Mouse (Mus musculus) limb, embryonic 10.5 days (tissue): ENCODE measurements around the gene Cep112. TPM values are rescaled to one million over a fixed set of nuclear protein-coding genes. Genes with fewer than 3 reads are reported as not detected.
A peak's percentile ranks its signal among the peaks of the same experiment; 100 is the strongest.

Source experiments
- DNase-seq: peaks from one replicate; pipeline ENCODE4 v3.0.0-alpha.2; 2017; ENCODE audit warnings: low spot score
- H3K27ac ChIP-seq: fragments of 300-500 bp; sonication (generic); 2 replicates; pipeline ENCODE4 v1.5.1; 2016; ENCODE audit warnings: mild to moderate bottlenecking
- H3K27me3 ChIP-seq: fragments of 300-500 bp; sonication (generic); 2 replicates; pipeline ENCODE4 v1.6.1; 2016; ENCODE audit warnings: low read depth, mild to moderate bottlenecking; ENCODE audit not compliant: poor library complexity, severe bottlenecking
- H3K36me3 ChIP-seq: fragments of 300-500 bp; sonication (generic); 2 replicates; pipeline ENCODE4 v1.6.1; 2016; ENCODE audit warnings: mild to moderate bottlenecking, moderate library complexity
- H3K4me1 ChIP-seq: fragments of 300-500 bp; sonication (generic); 2 replicates; pipeline ENCODE4 v1.6.1; 2016
- H3K4me3 ChIP-seq: fragments of 300-500 bp; sonication (generic); 2 replicates; pipeline ENCODE4 v1.5.1; 2016; ENCODE audit warnings: mild to moderate bottlenecking, moderate library complexity
- H3K9me3 ChIP-seq: fragments of 300-500 bp; sonication (generic); replicated peaks from 2 replicates; pipeline ENCODE4 v1.6.1; 2016; ENCODE audit warnings: mild to moderate bottlenecking
- WGBS: fragments of 180-500 bp; shearing (Covaris S2); methylation state at CpG from one replicate; pipeline ENCODE4 v1.1.7; 2016; 5-methylcytosine and 5-hydroxymethylcytosine counted together
- polyA plus RNA-seq: library from polyadenylated mRNA; unstranded; fragments of >200 nt; fragmentation: Nextera tagmentation; extraction: Ambion mirVana; gene quantifications from 2 replicates; pipeline ENCODE4 v1.2.1, GENCODE M21; 2016

Gene Cep112
- polyA plus RNA-seq, 1 experiment from 2014 or later, result 12.3 TPM

DNA sequence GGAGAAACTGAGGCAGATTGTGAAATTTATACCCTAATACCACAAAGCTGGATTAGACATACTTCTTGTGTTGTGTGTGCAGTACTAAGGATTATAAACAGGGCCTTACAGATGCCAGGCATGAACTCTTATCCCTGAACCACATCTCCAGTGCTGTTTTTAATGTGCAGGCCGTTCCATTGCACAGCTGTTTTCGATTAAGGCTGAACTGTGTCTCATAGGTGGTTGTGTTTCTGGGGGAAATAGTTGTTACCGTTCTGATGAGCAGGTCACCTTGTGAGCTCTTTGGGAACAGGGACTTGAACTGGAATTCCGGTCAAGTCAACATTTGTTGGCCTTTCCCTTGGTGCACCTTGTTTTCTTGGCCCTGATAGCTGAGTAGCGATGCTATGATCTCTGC is 456.7 kb downstream of the Cep112 start:
- peaks cover 28% of the 10 kb centered on the region for H3K4me1 ChIP-seq
- H3K9me3 ChIP-seq, result no peaks in the 10 kb centered on the region
- H3K36me3 ChIP-seq, result no peaks in the 10 kb centered on the region
- DNase-seq, result peak; percentile 53
- no peaks in the 10 kb centered on the region for H3K27me3 ChIP-seq
- H3K27ac ChIP-seq, result peak overlapping the region; percentile 76
- 52% methylated on average over 5 of the region's 5 CpGs for WGBS
- H3K4me3 ChIP-seq, result no peak overlapping the region

DNA sequence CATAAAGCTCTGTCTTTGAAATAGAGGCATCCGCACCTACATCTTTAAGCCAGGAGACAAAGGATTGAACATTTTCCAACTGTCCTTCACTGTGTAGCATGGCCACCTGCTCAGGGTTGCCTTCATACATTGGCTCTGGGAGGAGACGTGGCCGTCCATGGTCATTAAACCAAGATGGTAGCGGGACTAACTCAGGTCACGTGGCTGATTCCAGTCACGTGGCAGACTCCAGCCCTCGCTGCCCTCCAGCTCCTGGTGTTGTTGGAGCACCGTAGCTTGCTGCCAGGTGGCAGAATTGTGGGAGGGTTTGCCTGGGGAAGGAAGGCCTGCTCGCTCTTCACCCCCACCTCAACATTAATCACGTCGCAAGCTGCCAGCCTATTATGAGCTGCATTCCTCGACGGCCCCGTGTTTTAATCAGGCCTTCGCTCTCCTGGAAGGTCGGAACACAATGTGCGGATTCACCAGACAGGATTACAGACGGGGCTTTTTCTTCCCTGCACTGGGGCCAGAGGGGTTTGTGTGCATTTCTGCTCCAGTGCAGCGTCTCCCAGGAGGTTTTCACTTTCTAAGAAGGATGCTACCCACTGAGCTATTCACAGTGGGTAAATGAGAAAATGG is 460.4 kb downstream of the Cep112 start:
- DNase-seq, result no peak
- 65% methylated on average over 19 of the region's 19 CpGs for WGBS

DNA sequence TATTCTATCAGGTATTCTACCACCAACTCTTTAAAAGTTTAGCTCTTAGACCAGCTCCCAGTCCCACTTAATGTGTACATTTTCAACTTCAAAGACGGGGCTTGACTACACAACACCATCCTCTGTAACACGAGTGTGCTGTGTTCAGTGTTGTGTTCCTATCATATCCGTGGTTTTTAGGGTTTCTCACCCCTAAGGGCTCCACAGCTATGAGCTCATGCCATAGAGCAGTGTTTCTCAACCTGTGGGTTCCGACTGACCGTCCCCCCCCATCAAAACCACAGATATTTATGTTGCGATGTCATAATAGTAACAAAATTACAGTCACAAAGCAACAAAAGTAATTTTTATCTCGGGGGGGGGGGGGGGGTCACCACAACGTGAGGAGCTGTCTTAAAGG is 461.1 kb downstream of the Cep112 start:
- Histone ChIP-seq H3K9me3 (no peaks in the 10 kb centered on the region), H3K4me3 (no peak overlapping the region), H3K27me3 (no peaks in the 10 kb centered on the region), H3K36me3 (no peaks in the 10 kb centered on the region), H3K4me1 (peaks cover 38% of the 10 kb centered on the region), H3K27ac (no peak overlapping the region)
- DNase-seq, result no peak
- 88% methylated on average over 8 of the region's 8 CpGs for WGBS

More for the DNA sequence above, 460.4 kb downstream of the Cep112 start:
- no peaks in the 10 kb centered on the region for H3K27me3 ChIP-seq
- H3K9me3 ChIP-seq, result no peaks in the 10 kb centered on the region
- peaks cover 37% of the 10 kb centered on the region for H3K4me1 ChIP-seq
- no peak overlapping the region for H3K4me3 ChIP-seq
- no peaks in the 10 kb centered on the region for H3K36me3 ChIP-seq
- H3K27ac ChIP-seq, result 0 out of 2 replicates have a peak overlapping the region, but pooled peaks have one; percentile 12

DNA sequence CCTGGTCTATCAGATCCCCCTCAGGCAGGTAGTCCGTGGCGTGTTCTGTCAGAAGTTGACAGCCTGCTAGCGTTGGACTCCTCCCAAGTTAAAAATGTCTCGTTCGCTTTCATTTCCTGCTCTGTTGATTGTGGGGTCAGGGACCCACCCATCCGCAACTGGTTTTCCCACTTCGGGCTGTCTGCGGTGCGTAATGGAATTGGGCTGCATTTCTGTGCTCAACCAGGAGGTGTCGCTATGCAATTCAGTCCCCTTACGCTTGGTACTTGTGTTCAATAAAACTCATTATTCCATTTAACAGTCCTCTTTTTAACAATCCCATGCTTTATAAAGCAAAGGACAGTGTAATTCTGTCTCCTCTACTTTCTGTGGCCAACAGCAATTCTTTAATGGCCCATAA is 464.1 kb downstream of the Cep112 start:
- 55% methylated on average over 11 of the region's 11 CpGs for WGBS
- no peak overlapping the region for H3K4me3 ChIP-seq
- H3K27me3 ChIP-seq, result no peaks in the 10 kb centered on the region
- no peak for DNase-seq
- no peaks in the 10 kb centered on the region for H3K36me3 ChIP-seq
- H3K27ac ChIP-seq, result no peak overlapping the region
- H3K9me3 ChIP-seq, result no peaks in the 10 kb centered on the region
- H3K4me1 ChIP-seq, result peaks cover 54% of the 10 kb centered on the region

DNA sequence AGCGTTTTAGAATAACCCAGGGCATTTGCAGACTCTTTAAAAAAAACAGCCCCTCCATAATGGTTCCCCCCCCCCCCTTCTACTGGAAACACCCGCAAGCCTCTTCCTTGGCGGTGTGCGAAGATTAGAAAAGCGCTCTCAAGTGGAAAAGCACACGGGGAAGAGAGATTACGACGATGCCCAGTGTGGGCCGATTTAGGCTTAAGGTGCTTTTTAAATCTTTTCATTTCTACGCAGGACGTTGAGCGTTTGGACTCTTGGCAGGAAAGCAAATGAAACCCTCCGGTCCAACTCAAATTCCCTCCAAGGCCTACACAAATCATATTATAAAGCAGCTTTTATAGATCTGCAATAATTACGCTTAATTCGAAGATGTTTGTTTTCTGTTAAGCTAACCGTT is 465.6 kb downstream of the Cep112 start:
- H3K4me1 ChIP-seq, result peaks cover 58% of the 10 kb centered on the region
- no peaks in the 10 kb centered on the region for H3K27me3 ChIP-seq
- H3K4me3 ChIP-seq, result peak overlapping the region; percentile 47
- WGBS, result 20% methylated on average over 16 of the region's 16 CpGs
- no peaks in the 10 kb centered on the region for H3K9me3 ChIP-seq
- DNase-seq, result no peak
- no peaks in the 10 kb centered on the region for H3K36me3 ChIP-seq
- H3K27ac ChIP-seq, result peak overlapping the region; percentile 89

DNA sequence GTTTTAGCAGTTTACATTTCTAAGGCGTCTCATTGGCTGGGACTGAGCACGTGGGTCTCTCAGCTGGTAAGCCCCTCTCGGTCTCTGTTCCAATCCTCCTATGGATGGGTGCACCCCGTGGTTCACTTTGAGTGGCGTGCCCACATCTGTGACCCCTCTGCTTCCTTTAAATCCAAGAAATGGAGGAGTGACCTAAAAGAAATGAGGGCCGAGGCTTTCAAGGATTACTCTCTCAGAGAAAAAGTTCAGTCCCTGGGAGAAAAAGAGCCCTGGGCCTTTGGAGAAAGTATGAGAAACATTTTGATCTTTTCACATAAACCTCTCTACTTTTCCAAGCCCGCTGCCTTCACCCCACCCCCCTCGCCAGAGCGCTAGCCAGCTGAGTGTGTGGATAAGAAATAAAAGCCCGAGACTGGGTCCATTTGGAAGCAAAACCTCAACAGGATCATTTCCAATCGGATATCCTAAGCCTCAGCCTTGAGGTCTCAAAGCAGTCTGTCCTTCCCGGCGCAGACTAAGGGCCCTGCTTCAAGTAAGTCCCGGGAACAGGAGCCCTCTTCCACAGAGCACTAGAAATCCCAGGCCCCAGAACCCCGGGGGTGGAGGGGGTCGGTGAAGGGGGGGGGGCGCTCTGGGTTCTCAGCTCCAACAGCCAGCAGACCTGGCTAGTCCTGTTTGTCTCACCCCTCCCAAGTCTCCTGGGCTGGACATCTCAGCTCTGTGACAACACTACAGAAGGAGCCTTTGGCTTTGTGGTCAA is 466.3 kb downstream of the Cep112 start:
- 2% methylated on average over 17 of the region's 17 CpGs for WGBS
- Histone ChIP-seq H3K27ac (peak overlapping the region; percentile 89), H3K36me3 (no peaks in the 10 kb centered on the region), H3K4me1 (peaks cover 56% of the 10 kb centered on the region), H3K27me3 (no peaks in the 10 kb centered on the region), H3K4me3 (peak overlapping the region; percentile 47), H3K9me3 (no peaks in the 10 kb centered on the region)
- peak; percentile 85 for DNase-seq

DNA sequence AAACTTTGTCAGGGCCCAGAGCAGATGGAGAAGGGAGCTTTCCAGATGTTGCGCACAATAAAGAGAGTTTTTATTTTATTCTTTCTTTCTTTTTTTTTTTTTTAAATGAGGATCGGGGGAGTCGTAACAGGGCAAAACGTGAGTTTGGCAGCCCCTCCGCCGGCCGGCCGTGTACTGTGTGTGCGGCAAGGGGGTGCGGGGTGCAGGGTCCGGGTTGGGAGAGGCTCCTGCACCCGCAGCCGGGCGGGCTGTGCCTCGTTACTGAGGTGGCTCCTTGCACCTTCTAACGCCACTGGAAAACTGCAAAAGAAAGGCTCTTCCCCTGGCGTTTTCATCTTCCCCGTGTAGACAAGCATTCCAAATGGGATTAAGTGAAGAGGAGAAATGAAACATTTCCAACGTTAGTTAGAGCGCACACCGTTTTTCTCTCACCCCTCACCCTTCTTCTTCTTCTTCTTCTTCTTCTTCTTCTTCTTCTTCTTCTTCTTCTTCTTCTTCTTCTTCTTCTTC is 466.9 kb downstream of the Cep112 start:
- Histone ChIP-seq H3K27me3 (no peaks in the 10 kb centered on the region), H3K9me3 (no peaks in the 10 kb centered on the region), H3K4me3 (peak overlapping the region; percentile 47), H3K27ac (peak overlapping the region; percentile 89), H3K36me3 (no peaks in the 10 kb centered on the region), H3K4me1 (peaks cover 56% of the 10 kb centered on the region)
- 2% methylated on average over 21 of the region's 21 CpGs for WGBS
- peak; percentile 53 for DNase-seq

DNA sequence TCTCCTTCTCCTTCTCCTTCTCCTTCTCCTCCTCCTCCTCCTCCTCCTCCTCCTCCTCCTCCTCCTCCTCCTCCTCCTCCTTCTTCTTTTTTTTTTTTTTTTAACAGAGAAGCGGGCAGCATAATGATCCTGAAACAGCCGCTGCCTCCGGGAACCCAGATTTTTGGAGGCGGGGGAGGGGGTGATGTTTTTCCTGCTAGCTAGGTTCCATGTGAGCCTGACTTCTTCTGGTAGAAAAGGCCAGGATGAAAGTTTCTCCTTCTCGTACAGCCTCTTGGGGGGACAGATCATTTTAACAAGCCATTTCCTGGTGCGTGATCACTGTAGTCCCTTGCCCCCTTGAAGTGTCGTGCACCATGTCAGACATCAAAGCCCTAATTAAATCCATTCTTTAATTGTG is 467.4 kb downstream of the Cep112 start:
- Histone ChIP-seq H3K27ac (peak overlapping the region; percentile 36; the same call in 1 of the 2 replicates), H3K36me3 (no peaks in the 10 kb centered on the region), H3K4me3 (peak overlapping the region; percentile 47), H3K4me1 (peaks cover 56% of the 10 kb centered on the region), H3K27me3 (no peaks in the 10 kb centered on the region), H3K9me3 (no peaks in the 10 kb centered on the region)
- no peak for DNase-seq
- under 1% methylated on average over 6 of the region's 7 CpGs for WGBS

DNA sequence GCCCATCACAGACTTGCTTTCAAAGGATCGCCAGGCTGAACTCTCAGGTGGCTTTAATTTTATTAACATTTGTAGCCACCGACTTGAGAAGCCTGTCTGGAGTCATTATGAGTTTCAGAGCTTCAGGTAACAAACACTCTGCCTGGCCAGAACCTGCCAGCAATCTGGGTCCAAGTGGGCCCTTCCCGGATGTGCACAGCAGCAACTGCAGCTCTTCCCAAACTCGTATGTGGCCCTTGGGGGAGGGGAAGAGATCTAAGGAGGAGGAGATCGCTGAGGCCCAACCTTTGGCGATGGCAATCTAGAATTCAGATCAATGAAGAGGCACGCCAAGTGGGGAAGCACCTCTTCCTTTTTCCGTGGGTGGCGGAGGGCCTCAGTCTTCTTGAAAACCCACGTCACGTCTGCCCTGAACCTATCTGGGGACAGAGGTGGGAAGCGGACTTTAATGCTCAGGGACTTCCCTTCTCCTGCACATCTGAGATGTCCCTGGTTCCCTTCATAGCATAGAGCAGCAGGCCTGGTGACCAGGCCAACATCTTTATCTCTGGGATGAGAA is 468.3 kb downstream of the Cep112 start:
- peak overlapping the region; percentile 72; the same call in 1 of the 2 replicates for H3K27ac ChIP-seq
- DNase-seq, result peak; percentile 51

DNA sequence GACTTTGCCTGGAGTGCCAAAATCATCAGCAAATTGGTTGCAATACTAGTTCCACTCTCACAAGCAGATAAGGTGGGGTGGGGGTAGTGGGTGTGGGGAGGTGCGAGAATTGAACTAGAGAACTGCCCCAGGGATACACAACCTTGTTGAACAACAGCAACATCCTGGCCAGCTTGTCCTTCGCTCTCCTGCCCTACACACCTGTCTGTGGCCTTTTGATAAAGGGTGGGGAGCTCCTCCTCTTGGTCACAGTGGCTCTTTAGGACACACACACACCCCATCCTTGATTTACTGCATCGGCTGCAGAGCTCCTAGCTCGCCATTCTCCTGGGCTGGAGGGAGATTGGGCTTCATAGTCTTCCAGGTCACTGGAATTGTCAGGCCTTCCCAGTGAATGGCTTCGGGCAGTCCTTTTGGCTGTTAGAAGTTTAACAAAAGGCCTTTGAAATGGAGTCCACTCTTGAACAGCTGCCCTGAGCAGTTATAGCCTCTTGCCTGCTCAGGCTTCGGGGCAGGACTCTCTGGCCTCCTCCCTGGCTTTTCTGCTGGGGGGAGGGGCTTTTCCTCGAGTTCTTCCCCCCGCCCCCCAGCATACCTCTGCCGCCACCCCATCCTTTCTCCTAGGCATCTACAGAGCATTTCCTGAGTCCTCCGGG is 469.0 kb downstream of the Cep112 start:
- peak overlapping the region; percentile 72 for H3K27ac ChIP-seq
- H3K27me3 ChIP-seq, result peaks cover 11% of the 10 kb centered on the region; the same call in 1 of the 2 replicates
- H3K36me3 ChIP-seq, result no peaks in the 10 kb centered on the region
- no peak for DNase-seq
- WGBS, result 23% methylated on average over 10 of the region's 10 CpGs
- H3K9me3 ChIP-seq, result no peaks in the 10 kb centered on the region
- 0 out of 2 replicates have a peak overlapping the region, but pooled peaks have one; percentile 5 for H3K4me3 ChIP-seq
- peaks cover 58% of the 10 kb centered on the region for H3K4me1 ChIP-seq

More for the DNA sequence above, 468.3 kb downstream of the Cep112 start:
- no peaks in the 10 kb centered on the region for H3K9me3 ChIP-seq
- 0 out of 2 replicates have a peak overlapping the region, but pooled peaks have one; percentile 1 for H3K4me3 ChIP-seq
- H3K4me1 ChIP-seq, result peaks cover 56% of the 10 kb centered on the region
- WGBS, result 10% methylated on average over 12 of the region's 12 CpGs
- no peaks in the 10 kb centered on the region for H3K36me3 ChIP-seq
- H3K27me3 ChIP-seq, result peaks cover 8% of the 10 kb centered on the region; the same call in 1 of the 2 replicates

DNA sequence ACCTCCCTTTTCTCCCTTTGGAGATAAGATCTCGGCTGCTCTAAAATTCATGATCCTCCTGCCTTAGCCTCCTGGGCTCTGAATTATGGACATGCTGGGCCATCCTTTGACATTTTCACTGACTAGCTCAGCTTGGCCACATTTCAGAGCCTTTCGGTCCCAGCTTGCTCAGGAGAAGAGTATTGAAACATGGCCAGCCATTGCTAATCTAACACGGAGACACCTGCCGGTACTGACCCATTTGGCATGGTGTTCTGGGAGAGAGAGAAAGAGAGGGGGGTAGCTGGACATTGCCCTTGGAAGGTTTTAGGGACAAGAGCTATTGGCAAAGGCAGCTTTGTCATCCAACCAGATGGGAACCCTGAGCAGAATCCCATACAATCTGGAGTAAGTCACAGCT is 472.0 kb downstream of the Cep112 start:
- Histone ChIP-seq H3K4me3 (no peak overlapping the region), H3K4me1 (peaks cover 45% of the 10 kb centered on the region), H3K27me3 (peaks cover 11% of the 10 kb centered on the region; the same call in 1 of the 2 replicates), H3K27ac (no peak overlapping the region), H3K36me3 (no peaks in the 10 kb centered on the region), H3K9me3 (no peaks in the 10 kb centered on the region)
- no peak for DNase-seq
- WGBS, result 78% methylated on average over 4 of the region's 4 CpGs

DNA sequence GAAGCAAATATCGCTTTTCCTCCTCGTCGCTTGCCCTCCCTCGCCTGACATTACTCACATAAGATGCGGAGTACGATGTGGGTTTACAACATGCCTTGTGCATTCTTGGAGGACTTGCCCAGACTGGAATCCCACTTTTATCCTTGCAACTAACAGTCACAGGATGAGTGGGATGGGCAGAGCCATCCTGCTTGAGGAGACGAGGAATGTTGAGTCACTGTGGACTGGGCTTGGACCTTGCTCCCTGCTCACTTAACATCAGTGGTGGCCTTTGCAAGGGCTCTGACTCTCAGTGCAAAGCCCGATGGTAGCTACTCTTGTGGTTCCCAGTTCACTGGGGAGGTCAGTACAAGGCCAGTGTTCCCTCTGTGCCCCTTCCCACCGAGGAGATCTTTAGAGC is 473.1 kb downstream of the Cep112 start:
- 66% methylated on average over 9 of the region's 9 CpGs for WGBS
- Histone ChIP-seq H3K36me3 (no peaks in the 10 kb centered on the region), H3K4me3 (no peak overlapping the region), H3K9me3 (no peaks in the 10 kb centered on the region), H3K4me1 (peaks cover 42% of the 10 kb centered on the region), H3K27ac (no peak overlapping the region), H3K27me3 (peaks cover 11% of the 10 kb centered on the region; the same call in 1 of the 2 replicates)
- DNase-seq, result no peak
